Mouse (Mus musculus) cortical plate, adult 2 months (tissue): Measurements from ENCODE around the gene Aup1. TPM values are rescaled to one million over a fixed set of nuclear protein-coding genes. Genes with fewer than 3 reads are reported as not detected.

ENCODE experiments used
- H3K27ac ChIP-seq: fragments of 200-500 bp; 2 replicates; pipeline ENCODE4 v1.5.1; 2012; ENCODE audit warnings: low read length, control low read depth, inconsistent platforms; ENCODE audit not compliant: insufficient read depth
- H3K4me1 ChIP-seq: fragments of 200-500 bp; 2 replicates; pipeline ENCODE4 v1.6.1; 2011; ENCODE audit warnings: low read length; ENCODE audit not compliant: control insufficient read depth, insufficient read depth
- H3K4me3 ChIP-seq: fragments of 200-500 bp; 2 replicates; pipeline ENCODE4 v1.5.1; 2011; ENCODE audit warnings: mild to moderate bottlenecking, low read length, control low read depth; ENCODE audit not compliant: insufficient read depth
- CTCF ChIP-seq: fragments of 200-500 bp; IDR thresholded peaks from 2 replicates; pipeline ENCODE4 v1.5.1; 2011; ENCODE audit warnings: mild to moderate bottlenecking, control low read depth, low read length; ENCODE audit not compliant: insufficient read depth; ENCODE audit errors: extremely low read depth
- POLR2A ChIP-seq: fragments of 200-500 bp; IDR thresholded peaks from 2 replicates; pipeline ENCODE4 v1.6.1; 2011; ENCODE audit warnings: mild to moderate bottlenecking, low read length, control low read depth; ENCODE audit not compliant: insufficient read depth; ENCODE audit errors: extremely low read depth
- polyA plus RNA-seq: library from polyadenylated mRNA; depleted of rRNA; stranded (reverse); fragments of >200 nt; gene quantifications from 2 replicates; pipeline ENCODE4 v1.2.3, GENCODE M21; 2012

The Aup1 gene
- polyA plus RNA-seq, 1 experiment: 224 TPM

GRCm38 (mm10) chr6:83027293-83027692 lies 27.0 kb upstream of the Aup1 start:
- H3K27ac ChIP-seq: no peak overlapping the region
- no peak for TF ChIP-seq POLR2A
- TF ChIP-seq CTCF: no peak
- H3K4me3 ChIP-seq: no peak overlapping the region
- no peaks in the 10 kb centered on the region for H3K4me1 ChIP-seq

- TF ChIP-seq CTCF: no peak
- TF ChIP-seq POLR2A: no peak
- H3K4me3 ChIP-seq: no peak overlapping the region
- no peaks in the 10 kb centered on the region for H3K4me1 ChIP-seq
- H3K27ac ChIP-seq: no peak overlapping the region
These were observed 26.6 kb upstream of the Aup1 start for GRCm38 (mm10) chr6:83027706-83028105.

GRCm38 (mm10) chr6:83029777-83030176 lies 24.5 kb upstream of the Aup1 start:
- Histone ChIP-seq H3K4me3 (no peak overlapping the region), H3K27ac (no peak overlapping the region), H3K4me1 (no peaks in the 10 kb centered on the region)
- TF ChIP-seq CTCF (no peak), POLR2A (no peak)

- Histone ChIP-seq H3K27ac (no peak overlapping the region), H3K4me1 (no peaks in the 10 kb centered on the region)
- no peak for TF ChIP-seq CTCF
- TF ChIP-seq POLR2A: no peak
These were observed 23.2 kb upstream of the Aup1 start for GRCm38 (mm10) chr6:83031111-83031510.

GRCm38 (mm10) chr6:83031921-83032590 lies 22.3 kb upstream of the Aup1 start:
- H3K4me1 ChIP-seq: no peaks in the 10 kb centered on the region
- H3K27ac ChIP-seq: no peak overlapping the region
- no peak overlapping the region; the same call in 1 of the 2 replicates for H3K4me3 ChIP-seq
- TF ChIP-seq POLR2A (no peak), CTCF (no peak)

More at GRCm38 (mm10) chr6:83031111-83031510, 23.2 kb upstream of the Aup1 start:
- no peak overlapping the region for H3K4me3 ChIP-seq

- no peak overlapping the region; the same call in 1 of the 2 replicates for H3K27ac ChIP-seq
- H3K4me3 ChIP-seq: peak overlapping the region; percentile 43
- H3K4me1 ChIP-seq: no peaks in the 10 kb centered on the region
- TF ChIP-seq CTCF: no peak
- no peak for TF ChIP-seq POLR2A
These were observed 21.5 kb upstream of the Aup1 start for GRCm38 (mm10) chr6:83032769-83033191.

GRCm38 (mm10) chr6:83033249-83034185 lies 20.8 kb upstream of the Aup1 start, which contains the start of the genes Dok1 and Loxl3:
Gene Dok1 (minus strand): TSS chr6:83033471.
Gene Loxl3 (plus strand): TSS chr6:83034173.
- peak within 1 kb of the TSS; percentile 19 for H3K27ac ChIP-seq
- TF ChIP-seq POLR2A (no peak), CTCF (no peak)
- H3K4me3 ChIP-seq: peak within 1 kb of the TSS; percentile 43
- no peaks in the 10 kb centered on the region for H3K4me1 ChIP-seq

- TF ChIP-seq POLR2A (no peak), CTCF (no peak)
- Histone ChIP-seq H3K4me3 (peak overlapping the region; percentile 43), H3K27ac (no peak overlapping the region)
These were observed 19.8 kb upstream of the Aup1 start for GRCm38 (mm10) chr6:83034463-83035055.

GRCm38 (mm10) chr6:83037188-83037587 lies 17.1 kb upstream of the Aup1 start:
- no peak overlapping the region for H3K4me3 ChIP-seq
- H3K27ac ChIP-seq: no peak overlapping the region
- TF ChIP-seq CTCF (no peak), POLR2A (no peak)
- H3K4me1 ChIP-seq: no peaks in the 10 kb centered on the region

More at GRCm38 (mm10) chr6:83034463-83035055, 19.8 kb upstream of the Aup1 start:
- no peaks in the 10 kb centered on the region for H3K4me1 ChIP-seq
